12 mouse cellular contexts compared by ENCODE assay signal in the genomic region with DNA sequence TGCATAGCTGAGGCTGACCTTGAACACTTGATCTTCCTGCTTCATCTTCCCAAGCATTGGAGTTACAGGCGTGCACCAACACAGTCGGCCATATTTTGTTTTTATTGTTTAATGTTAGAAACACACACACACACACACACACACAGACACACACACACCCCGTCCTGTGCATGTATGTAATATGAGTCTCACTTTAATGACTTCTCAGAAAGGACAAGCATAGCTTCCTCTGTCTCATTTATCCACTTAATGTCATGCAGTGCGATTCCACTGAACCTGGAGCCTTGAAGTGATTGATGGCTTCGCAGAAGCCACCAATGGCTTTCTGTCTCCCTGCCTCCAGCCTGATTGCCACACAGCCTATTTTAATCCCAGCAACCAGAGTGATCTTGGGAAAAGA. TPM values are rescaled to one million over a fixed set of nuclear protein-coding genes. Genes with fewer than 3 reads are reported as not detected.
DNase-seq lines count a peak whose midpoint lies in the region; ATAC-seq lines count a peak whose summit lies in the region.
"Had no signal": no experiment of that assay in that cellular context is flagged by ENCODE, and none has a peak within 500 bp of the region (broad histone marks: within the 10 kb centered on the region; RNA-seq: fewer than 3 reads in every experiment).

No protein-coding gene starts in this region.

- H3K27ac ChIP-seq in limb, embryonic 11.5 days (replicated peaks; ENCODE audit: low read depth, low read length): no peak overlapping the region
- no peak overlapping the region for H3K27ac ChIP-seq in limb, embryonic 10.5 days
- peak overlapping the region; percentile 57; the same call in 1 of the 2 replicates for H3K27ac ChIP-seq in hindbrain, embryonic 14.5 days
- H3K27ac ChIP-seq in neural tube, embryonic 12.5 days: peak overlapping the region; percentile 46; the same call in 1 of the 2 replicates
- H3K27ac ChIP-seq: embryonic facial prominence, embryonic 15.5 days; limb, embryonic 13.5 days had no signal

- no peaks in the 10 kb centered on the region for H3K27me3 ChIP-seq in limb, embryonic 11.5 days (ENCODE audit: control insufficient read depth, insufficient read depth, low read length)
- no peaks in the 10 kb centered on the region for H3K27me3 ChIP-seq in limb, embryonic 10.5 days (ENCODE audit: low read depth, poor library complexity, severe bottlenecking)
- H3K27me3 ChIP-seq in hindbrain, embryonic 14.5 days (ENCODE audit: control insufficient read depth, insufficient read depth, low read length): no peaks in the 10 kb centered on the region
- no peaks in the 10 kb centered on the region for H3K27me3 ChIP-seq in neural tube, embryonic 12.5 days (replicated peaks)
- H3K27me3 ChIP-seq: embryonic facial prominence, embryonic 15.5 days; limb, embryonic 13.5 days had no signal

- ATAC-seq in limb, embryonic 11.5 days (ENCODE audit: insufficient number of reproducible peaks, low FRiP score, low TSS enrichment, low read depth): peak; percentile 69; the same call in 1 of the 2 replicates
- peak; percentile 59 for ATAC-seq in hindbrain, embryonic 14.5 days (ENCODE audit: low FRiP score)
- peak; percentile 89 for ATAC-seq in neural tube, embryonic 12.5 days (ENCODE audit: low FRiP score, low read depth)

- H3K36me3 ChIP-seq in limb, embryonic 11.5 days (ENCODE audit: control insufficient read depth, insufficient read depth, low read length): no peaks in the 10 kb centered on the region
- no peaks in the 10 kb centered on the region for H3K36me3 ChIP-seq in limb, embryonic 10.5 days
- H3K36me3 ChIP-seq in hindbrain, embryonic 14.5 days (replicated peaks; ENCODE audit: control insufficient read depth, insufficient read depth): 0 out of 2 replicates have a peak, but pooled peaks cover 3% of the 10 kb centered on the region
- no peaks in the 10 kb centered on the region for H3K36me3 ChIP-seq in neural tube, embryonic 12.5 days
- H3K36me3 ChIP-seq: embryonic facial prominence, embryonic 15.5 days; limb, embryonic 13.5 days had no signal

- H3K9me3 ChIP-seq in limb, embryonic 11.5 days (ENCODE audit: control insufficient read depth, low read length): no peaks in the 10 kb centered on the region
- no peaks in the 10 kb centered on the region for H3K9me3 ChIP-seq in limb, embryonic 10.5 days (replicated peaks)
- no peaks in the 10 kb centered on the region for H3K9me3 ChIP-seq in hindbrain, embryonic 14.5 days (ENCODE audit: control insufficient read depth, low read length)
- no peaks in the 10 kb centered on the region for H3K9me3 ChIP-seq in neural tube, embryonic 12.5 days
- H3K9me3 ChIP-seq: embryonic facial prominence, embryonic 15.5 days; limb, embryonic 13.5 days had no signal

- no peak overlapping the region for H3K4me2 ChIP-seq in limb, embryonic 11.5 days (ENCODE audit: low read depth, severe bottlenecking)
- H3K4me2 ChIP-seq in hindbrain, embryonic 14.5 days (replicated peaks): 0 out of 2 replicates have a peak overlapping the region, but pooled peaks have one; percentile 1
- peak overlapping the region; percentile 40 for H3K4me2 ChIP-seq in neural tube, embryonic 12.5 days (replicated peaks)
- H3K4me2 ChIP-seq: embryonic facial prominence, embryonic 15.5 days; limb, embryonic 13.5 days had no signal

- no peak overlapping the region for H3K4me3 ChIP-seq in limb, embryonic 11.5 days (ENCODE audit: low read depth, low read length)
- no peak overlapping the region for H3K4me3 ChIP-seq in limb, embryonic 10.5 days
- H3K4me3 ChIP-seq in hindbrain, embryonic 14.5 days (replicated peaks; ENCODE audit: low read length): no peak overlapping the region
- H3K4me3 ChIP-seq in neural tube, embryonic 12.5 days: no peak overlapping the region
- H3K4me3 ChIP-seq: embryonic facial prominence, embryonic 15.5 days; limb, embryonic 13.5 days had no signal

- WGBS in limb, embryonic 11.5 days: 47% methylated on average over 5 of the region's 5 CpGs
- WGBS in limb, embryonic 10.5 days: 48% methylated on average over 5 of the region's 5 CpGs
- 38% methylated on average over 5 of the region's 5 CpGs for WGBS in hindbrain, embryonic 14.5 days
- 35% methylated on average over 5 of the region's 5 CpGs for WGBS in neural tube, embryonic 12.5 days

- peaks cover 2% of the 10 kb centered on the region; the same call in 1 of the 2 replicates for H3K4me1 ChIP-seq in limb, embryonic 11.5 days (ENCODE audit: control insufficient read depth, insufficient read depth, low read length)
- H3K4me1 ChIP-seq in limb, embryonic 10.5 days: peaks cover 13% of the 10 kb centered on the region
- peaks cover 35% of the 10 kb centered on the region for H3K4me1 ChIP-seq in hindbrain, embryonic 14.5 days (replicated peaks; ENCODE audit: control insufficient read depth, insufficient read depth, low read length)
- peaks cover 14% of the 10 kb centered on the region for H3K4me1 ChIP-seq in neural tube, embryonic 12.5 days
- H3K4me1 ChIP-seq: embryonic facial prominence, embryonic 15.5 days had no signal

- no peak overlapping the region for H3K9ac ChIP-seq in limb, embryonic 11.5 days (ENCODE audit: low read length)
- no peak overlapping the region for H3K9ac ChIP-seq in hindbrain, embryonic 14.5 days
- H3K9ac ChIP-seq in neural tube, embryonic 12.5 days: no peak overlapping the region
- H3K9ac ChIP-seq: embryonic facial prominence, embryonic 15.5 days; limb, embryonic 13.5 days had no signal

- DNase-seq in limb, embryonic 11.5 days (ENCODE audit: low spot score): no peak
- no peak for DNase-seq in limb, embryonic 10.5 days (ENCODE audit: low spot score)
- DNase-seq in embryo, embryonic 10.5 days (ENCODE audit: low spot score): peak; percentile 55
- DNase-seq in hindbrain, embryonic 14.5 days (ENCODE audit: low spot score): no peak
- DNase-seq in cerebellum, adult 9-11 months: no peak
- no peak for DNase-seq in layer of hippocampus, postnatal 14 days (ENCODE audit: low spot score in 2 of 2)
- DNase-seq in spleen, adult 12 weeks (ENCODE audit: low spot score): no peak
- DNase-seq: heart, adult 11 months; kidney, adult 8-10 months had no signal

RNA-seq across cellular contexts. Expression of gene Scn3a, which starts 15.2 kb away (rescaled TPM):
- 0.99 and 1.1 TPM in 2 replicates for polyA plus RNA-seq in limb, embryonic 11.5 days (2014; fragmentation: Nextera tagmentation; extraction: Ambion mirVana)
- polyA plus RNA-seq in limb, embryonic 10.5 days (2016; fragmentation: Nextera tagmentation; extraction: Ambion mirVana): 0.95 and 1.6 TPM in 2 replicates
- polyA plus RNA-seq in hindbrain, embryonic 14.5 days (2014; fragmentation: Nextera tagmentation; extraction: Ambion mirVana): 66.5 and 74.9 TPM in 2 replicates
- 38.4 and 43.9 TPM in 2 replicates for polyA plus RNA-seq in neural tube, embryonic 12.5 days (2016; fragmentation: Nextera tagmentation; extraction: Ambion mirVana)
- 10 to 100 TPM; 39.7 to 43.6 TPM for total RNA-seq in layer of hippocampus, postnatal 14 days (2021)

Comparison
In these comparisons a context has a peak if more than half of its experiments do, and no peak if none do; other contexts are left out.
1. H3K27ac ChIP-seq: peak in hindbrain, embryonic 14.5 days (single experiment) and neural tube, embryonic 12.5 days (single experiment); none in limb, embryonic 11.5 days (single experiment) and limb, embryonic 10.5 days (single experiment).
2. RNA of gene Scn3a, which starts 15.2 kb away (polyA plus RNA-seq): 66.5 to 74.9 TPM in hindbrain, embryonic 14.5 days and 38.4 to 43.9 TPM in neural tube, embryonic 12.5 days; 0.99 to 1.1 TPM in limb, embryonic 11.5 days and 0.95 to 1.6 TPM in limb, embryonic 10.5 days; every median in the first group is over 10 times any median in the second.
3. Peak in every context shown above with its lines, with median percentiles within 50 percentile points of each other: ATAC-seq.